Mouse (Mus musculus): ENCODE measurements around the gene St6galnac4. TPM values are rescaled to one million over a fixed set of nuclear protein-coding genes. Genes with fewer than 3 reads are reported as not detected.

Gene St6galnac4
- total RNA-seq, 2 experiments from 2014 or later, result 8.6 to 9.2 TPM

GRCm38 (mm10) chr2:32570698-32571494, 16.0 kb upstream of the St6galnac4 start, which contains the start of gene Dpm2:
Gene Dpm2 (plus strand): TSS chr2:32570858.
- peak; percentile 94 for ATAC-seq (ENCODE audit: poor library complexity, severe bottlenecking)

GRCm38 (mm10) chr2:32572196-32572595, 14.7 kb upstream of the St6galnac4 start:
- ATAC-seq (ENCODE audit: poor library complexity, severe bottlenecking), result no peak

DNA sequence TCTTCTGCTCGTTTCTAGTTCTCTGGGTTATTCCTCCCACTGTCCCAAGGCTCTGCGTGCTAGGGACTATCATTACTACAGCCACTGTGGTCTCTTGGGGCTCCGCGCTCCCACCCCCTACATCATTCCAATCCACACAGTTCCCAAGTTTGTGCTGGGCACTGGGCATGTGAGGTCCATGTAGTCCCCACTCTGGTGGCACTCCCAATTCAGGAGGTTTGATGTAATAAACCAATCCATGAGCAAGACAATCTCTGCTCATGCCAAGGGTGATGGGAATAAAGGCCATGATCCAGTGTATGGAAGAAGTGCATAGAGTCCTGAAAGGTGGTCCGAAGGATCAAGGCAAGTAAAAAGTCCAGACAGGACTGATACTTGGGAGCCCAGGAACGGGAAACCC, 12.4 kb upstream of the St6galnac4 start, which contains the start of gene Pip5kl1:
Pip5kl1 (plus strand) TSS at position 301 of the 400 bp plus-strand sequence.
- ATAC-seq (ENCODE audit: poor library complexity, severe bottlenecking), result no peak

DNA sequence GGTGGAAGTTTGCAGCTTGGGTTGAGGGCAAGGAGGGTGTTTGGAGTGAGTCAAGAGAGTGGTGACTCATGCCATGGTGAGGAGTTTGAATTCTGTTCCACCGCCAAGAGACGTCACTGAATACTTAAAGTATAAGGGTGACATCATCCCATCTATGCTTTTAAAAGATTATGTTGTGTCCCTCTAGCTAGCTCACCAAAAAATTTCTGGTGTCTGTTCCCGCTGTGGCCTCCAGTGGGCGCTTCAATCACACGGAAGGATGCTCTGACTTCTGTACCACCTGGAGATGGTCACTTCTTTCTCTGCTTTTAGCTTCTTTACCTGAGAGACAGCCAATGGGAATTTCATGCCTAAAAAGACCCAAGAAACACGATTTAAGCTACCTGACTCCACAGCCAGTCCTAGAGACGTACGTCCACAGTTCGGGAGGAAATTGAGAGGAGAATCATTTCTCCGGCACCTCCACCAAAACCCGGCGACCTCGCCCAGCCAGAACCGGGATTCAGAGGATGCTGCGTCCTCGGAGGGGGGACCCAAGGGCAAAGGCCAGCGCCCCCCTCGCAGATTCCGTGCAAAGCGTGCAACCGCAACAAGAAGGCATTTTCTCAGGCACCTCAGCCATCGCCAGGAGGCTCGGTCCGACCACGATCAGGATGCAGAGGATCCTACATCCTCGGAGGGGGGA, 11.9 kb upstream of the St6galnac4 start:
- peak; percentile 38; the same call in 1 of the 2 replicates for ATAC-seq (ENCODE audit: poor library complexity, severe bottlenecking)

DNA sequence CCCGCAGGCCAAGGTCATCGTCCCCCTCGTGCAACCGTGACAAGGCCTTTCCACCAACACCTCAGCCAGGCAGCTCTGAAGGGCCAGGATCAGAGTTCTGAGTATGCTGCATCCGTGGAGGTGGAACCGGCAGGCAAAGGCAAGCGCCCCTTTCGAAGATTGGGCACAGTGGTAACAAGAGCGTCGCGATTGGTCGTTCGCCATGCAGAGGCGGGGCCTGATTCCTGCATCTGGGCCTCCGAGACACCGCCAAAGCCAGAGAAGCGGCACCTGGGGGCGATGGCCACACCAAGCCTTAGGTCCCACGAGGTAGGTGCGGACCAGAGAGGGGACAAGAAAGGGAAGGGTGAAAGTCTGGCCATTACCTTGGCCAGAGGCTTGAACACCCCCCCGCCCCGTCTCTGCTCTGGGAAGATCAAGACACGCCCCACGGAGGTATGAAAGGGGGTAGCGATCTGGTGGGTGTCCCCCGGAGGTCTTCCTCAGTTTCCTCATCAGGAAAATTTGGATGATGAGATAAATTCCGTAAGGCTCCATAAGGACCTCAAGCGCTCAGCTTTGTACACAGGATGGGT, 11.2 kb upstream of the St6galnac4 start, which contains the start of gene 9430097D07Rik:
9430097D07Rik (minus strand) TSS at position 99 of the 575 bp plus-strand sequence.
- no peak for ATAC-seq (ENCODE audit: poor library complexity, severe bottlenecking)

DNA sequence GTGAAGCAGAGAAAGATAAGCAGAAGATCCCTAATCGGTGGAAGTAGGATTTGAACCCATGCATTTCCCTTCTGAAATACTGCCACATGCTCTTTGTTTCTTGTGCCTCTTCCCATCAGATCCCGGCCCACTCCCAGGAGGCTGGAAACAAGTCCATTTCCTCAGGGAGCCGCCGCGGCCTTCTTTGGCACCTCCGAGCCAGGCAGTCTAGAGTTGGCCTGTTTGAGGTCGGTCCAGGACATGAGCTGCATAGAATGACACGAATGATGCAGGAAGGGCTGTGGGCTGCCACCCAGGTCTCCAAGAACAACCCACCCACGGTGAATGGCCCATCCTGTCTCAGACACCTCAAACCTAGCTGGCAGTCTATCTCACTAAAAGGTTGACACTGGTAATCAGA, 10.4 kb upstream of the St6galnac4 start:
- no peak for ATAC-seq (ENCODE audit: poor library complexity, severe bottlenecking)

- ATAC-seq (ENCODE audit: poor library complexity, severe bottlenecking), result no peak
These were observed 8.5 kb upstream of the St6galnac4 start for GRCm38 (mm10) chr2:32578146-32579046.

DNA sequence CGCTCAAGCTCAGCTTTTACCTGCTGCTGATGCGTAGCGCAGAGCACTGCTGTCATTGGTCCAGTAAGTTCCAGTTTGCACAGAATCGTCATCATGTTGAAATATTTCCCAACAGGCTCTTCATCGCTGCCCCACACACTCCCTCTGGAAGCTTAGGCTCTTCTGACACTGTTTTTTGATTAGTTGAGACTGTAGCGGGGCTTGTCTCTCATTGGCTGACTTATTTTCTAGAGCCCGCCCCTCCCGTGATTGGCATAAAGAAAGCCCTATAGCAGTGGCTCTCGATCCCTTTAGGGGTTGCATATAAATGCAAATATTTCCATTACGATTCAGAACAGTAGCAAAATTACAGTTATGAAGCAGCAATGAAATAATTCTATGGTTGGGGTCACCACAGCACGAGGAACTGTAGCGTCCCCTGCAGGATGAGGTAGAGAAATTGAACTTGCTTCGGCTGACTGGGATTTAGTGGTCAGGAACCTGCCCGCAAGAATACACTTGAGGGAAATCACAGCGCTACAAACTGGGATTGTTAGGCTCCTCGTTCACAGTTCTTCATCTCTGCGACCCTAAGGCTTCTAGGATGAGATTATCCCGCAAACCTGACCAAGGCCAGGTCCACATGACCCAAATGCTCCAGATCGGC, 5.3 kb upstream of the St6galnac4 start:
- no peak for ATAC-seq (ENCODE audit: poor library complexity, severe bottlenecking)

GRCm38 (mm10) chr2:32582830-32583799, 3.8 kb upstream of the St6galnac4 start:
- ATAC-seq (ENCODE audit: poor library complexity, severe bottlenecking), result peak; percentile 66

- no peak for ATAC-seq (ENCODE audit: poor library complexity, severe bottlenecking)
These were observed 1.7 kb upstream of the St6galnac4 start for GRCm38 (mm10) chr2:32585149-32585714.

GRCm38 (mm10) chr2:32587731-32588321, 931 bp downstream of the St6galnac4 start:
- ATAC-seq (ENCODE audit: poor library complexity, severe bottlenecking), result peak; percentile 59

- no peak for ATAC-seq (ENCODE audit: poor library complexity, severe bottlenecking)
These were observed 2.4 kb downstream of the St6galnac4 start for GRCm38 (mm10) chr2:32589213-32589795.

- no peak for ATAC-seq (ENCODE audit: poor library complexity, severe bottlenecking)
These were observed 3.3 kb downstream of the St6galnac4 start for GRCm38 (mm10) chr2:32590224-32590623.

DNA sequence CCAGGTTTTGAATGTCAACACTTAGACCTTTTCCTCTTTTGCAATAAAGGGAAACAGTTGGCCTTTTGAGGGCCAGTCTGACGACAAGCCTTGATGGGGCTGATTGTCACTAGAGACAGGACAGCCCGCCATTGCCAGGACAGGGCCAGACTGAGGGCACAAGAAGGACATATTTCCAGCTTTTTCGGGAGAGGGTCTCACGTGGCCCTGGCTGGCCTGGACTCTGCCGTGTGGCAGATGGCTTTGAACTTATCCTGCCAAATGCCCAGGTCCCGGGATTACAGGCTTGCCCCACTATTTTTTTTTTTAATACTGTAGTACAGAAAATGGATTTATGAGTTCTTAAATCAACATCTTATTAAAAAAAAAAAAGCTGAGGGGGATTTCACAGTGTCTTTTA, 4.4 kb downstream of the St6galnac4 start:
- ATAC-seq (ENCODE audit: poor library complexity, severe bottlenecking), result no peak

- no peak for ATAC-seq (ENCODE audit: poor library complexity, severe bottlenecking)
These were observed 9.8 kb downstream of the St6galnac4 start for GRCm38 (mm10) chr2:32596725-32597124.

- no peak for ATAC-seq (ENCODE audit: poor library complexity, severe bottlenecking)
These were observed 10.4 kb downstream of the St6galnac4 start for GRCm38 (mm10) chr2:32597248-32597647.

- no peak for ATAC-seq (ENCODE audit: poor library complexity, severe bottlenecking)
These were observed 10.8 kb downstream of the St6galnac4 start for GRCm38 (mm10) chr2:32597699-32598098.

- no peak for ATAC-seq (ENCODE audit: poor library complexity, severe bottlenecking)
These were observed 11.6 kb downstream of the St6galnac4 start for GRCm38 (mm10) chr2:32598506-32598905.

Data from megakaryocyte, adult 5-6 weeks (primary cell).